Mouse (Mus musculus) G1E (cell line): ENCODE data around the gene Gsta1.
"Not testable (repeated sequence)": the region's sequence is repeated elsewhere in the genome, so short reads cannot be mapped to it uniquely, and the experiment has no call there.

Source experiments
- CTCF ChIP-seq: IDR thresholded peaks from 2 replicates; pipeline ENCODE4 v1.5.1; 2012; ENCODE audit warnings: low read depth, low read length, inconsistent platforms, mixed read lengths
- GATA1 ChIP-seq: IDR thresholded peaks from 2 replicates; pipeline ENCODE4 v1.6.1; 2012; ENCODE audit warnings: borderline replicate concordance, low read length, inconsistent platforms, mixed read lengths
- GATA2 ChIP-seq: IDR thresholded peaks from 2 replicates; pipeline ENCODE4 v1.6.1; 2012; ENCODE audit warnings: low read depth, low read length, inconsistent platforms, borderline replicate concordance
- POLR2AphosphoS5 ChIP-seq: IDR thresholded peaks from 2 replicates; pipeline ENCODE4 v1.6.1; 2012; ENCODE audit warnings: low read depth, low read length, inconsistent platforms; ENCODE audit not compliant: insufficient replicate concordance
- TAL1 ChIP-seq: conservative IDR thresholded peaks from 2 replicates; pipeline ENCODE4 v1.6.1; 2012; ENCODE audit warnings: low read depth, low read length, inconsistent platforms, mixed read lengths

- TF ChIP-seq CTCF, TAL1, GATA1, POLR2AphosphoS5, GATA2: not testable (repeated sequence)
Observed at GRCm38 (mm10) chr9:78182474-78182873, 48.0 kb upstream of the Gsta1 start, which contains the start of gene Gsta4.
